Mouse (Mus musculus) liver, embryonic 14.5 days (tissue): ENCODE data around the gene Spef1.

Experiments
- CTCF ChIP-seq: IDR thresholded peaks from 2 replicates; pipeline ENCODE4 v1.5.1; 2016; ENCODE audit warnings: antibody characterized with exemption, low read depth, control low read depth
- EP300 ChIP-seq: IDR thresholded peaks from 2 replicates; pipeline ENCODE4 v1.6.1; 2016; ENCODE audit warnings: antibody characterized with exemption, low read depth

DNA sequence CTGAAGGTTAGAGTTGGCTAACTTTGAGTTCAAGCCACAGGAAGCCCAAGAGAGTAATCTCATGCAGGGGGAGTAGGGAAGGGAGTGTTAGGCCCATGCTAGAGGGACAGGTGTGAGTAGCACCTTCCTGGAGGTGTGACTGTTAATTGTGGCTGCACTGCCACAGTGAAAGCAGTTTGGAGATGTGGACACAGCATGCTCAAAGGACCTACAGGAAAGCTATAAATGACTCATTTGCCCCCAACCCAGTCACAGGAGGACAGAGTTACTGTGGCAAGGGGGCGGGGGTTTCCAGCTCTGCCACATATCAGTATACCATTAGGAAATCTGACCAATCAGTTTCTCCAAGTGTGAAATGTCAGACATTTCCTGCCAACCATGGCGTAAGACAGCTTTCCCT, 41.5 kb downstream of the Spef1 start:
- no peak for TF ChIP-seq EP300
- no peak for TF ChIP-seq CTCF
